Mouse (Mus musculus): ENCODE measurements around the gene Pdk2.
A peak's percentile ranks its signal among the peaks of the same experiment; 100 is the strongest.

The Pdk2 gene

DNA sequence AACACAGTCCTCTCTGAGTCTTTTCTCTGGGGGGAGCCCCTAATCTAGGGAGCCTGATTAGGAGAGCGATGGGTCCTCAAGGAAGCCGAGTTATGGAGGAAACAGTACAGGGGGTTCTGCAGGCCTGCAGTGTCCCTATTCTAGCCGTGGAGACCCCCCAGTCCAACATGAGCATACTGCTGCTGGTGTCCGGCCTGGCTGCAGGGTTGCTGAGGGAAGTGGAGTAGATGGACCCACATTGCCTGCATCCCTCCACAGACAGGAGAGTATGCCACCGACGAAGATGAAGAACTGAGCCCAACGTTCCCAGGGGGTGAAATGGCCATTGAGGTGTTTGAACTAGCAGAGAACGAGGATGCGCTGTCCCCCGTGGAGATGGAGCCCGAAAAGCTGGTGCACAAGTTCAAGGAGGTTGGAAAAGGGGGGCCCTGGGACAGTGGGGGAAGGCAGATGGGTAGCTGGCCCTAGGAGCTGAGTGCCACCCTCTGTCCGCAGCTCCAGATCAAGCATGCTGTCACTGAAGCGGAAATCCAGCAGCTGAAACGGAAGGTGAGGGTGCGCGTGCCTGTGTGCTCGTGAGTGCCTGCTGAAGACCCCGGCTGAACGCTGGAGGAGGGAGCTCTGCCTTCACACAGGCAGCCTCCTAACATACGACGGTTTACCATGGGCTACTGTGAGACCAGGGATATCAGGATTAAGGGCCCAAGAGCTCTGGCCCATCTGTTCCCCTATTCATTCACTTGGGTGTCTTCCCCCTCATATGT lies 39.4 kb downstream of the Pdk2 start:
- no peak for DNase-seq (ENCODE audit: low spot score)

DNA sequence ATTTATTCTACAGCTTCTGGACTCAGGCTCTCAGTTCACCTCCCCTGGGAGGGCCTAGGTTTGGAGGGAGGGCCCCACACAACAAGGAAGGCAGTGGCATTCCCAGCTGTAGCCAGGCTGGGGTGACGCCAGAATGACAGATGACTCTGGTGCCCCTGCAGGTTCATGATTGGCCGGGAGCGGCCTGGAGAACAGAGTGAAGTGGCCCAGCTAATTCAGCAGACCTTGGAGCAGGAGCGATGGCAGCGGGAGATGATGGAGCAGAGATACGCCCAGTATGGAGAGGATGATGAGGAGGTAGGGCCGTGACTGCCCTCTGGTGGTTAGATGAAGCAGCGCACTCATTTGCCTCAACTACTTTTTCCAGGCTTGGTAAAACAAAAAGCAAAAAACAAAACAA lies 40.1 kb downstream of the Pdk2 start:
- DNase-seq (ENCODE audit: low spot score): peak; percentile 88

DNA sequence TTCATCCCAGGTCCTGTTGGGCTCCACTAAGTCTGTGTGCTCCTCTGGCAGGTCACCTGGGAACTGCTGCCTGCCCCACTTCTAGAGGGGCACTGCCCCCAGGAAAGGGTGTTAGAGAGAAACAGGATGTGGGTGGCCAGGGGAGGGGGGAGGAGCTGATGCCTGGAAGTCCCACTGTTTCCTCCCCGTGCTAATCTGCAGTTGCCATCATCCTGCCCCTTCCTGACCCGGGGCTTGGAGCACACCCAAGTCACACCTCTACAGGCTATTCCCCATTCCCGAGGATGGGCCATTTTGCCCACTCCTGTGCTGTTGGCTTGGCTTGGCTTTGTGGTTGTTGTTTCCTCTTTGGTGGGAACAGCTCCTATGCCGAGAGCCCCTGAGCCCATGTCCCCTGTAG lies 40.6 kb downstream of the Pdk2 start:
- no peak for DNase-seq (ENCODE audit: low spot score)

DNA sequence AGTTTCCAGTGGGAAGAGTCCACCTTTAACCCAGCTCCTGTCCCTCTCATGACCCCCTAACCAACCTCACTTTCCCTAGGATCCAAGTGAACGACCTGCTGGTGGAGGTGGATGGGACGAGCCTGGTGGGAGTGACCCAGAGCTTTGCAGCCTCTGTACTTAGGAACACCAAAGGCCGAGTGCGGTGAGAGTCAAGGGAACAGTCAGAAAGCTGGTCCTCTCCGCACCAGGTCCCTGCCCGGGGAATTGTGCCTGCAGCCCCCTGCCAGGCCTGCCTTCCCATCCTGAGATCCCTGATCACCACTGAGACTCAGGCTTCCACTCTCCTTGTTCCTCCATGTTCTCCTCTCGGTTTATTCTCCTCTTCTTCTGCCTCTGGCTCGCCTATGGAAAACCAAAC lies 41.0 kb downstream of the Pdk2 start:
- no peak for DNase-seq (ENCODE audit: low spot score)

DNA sequence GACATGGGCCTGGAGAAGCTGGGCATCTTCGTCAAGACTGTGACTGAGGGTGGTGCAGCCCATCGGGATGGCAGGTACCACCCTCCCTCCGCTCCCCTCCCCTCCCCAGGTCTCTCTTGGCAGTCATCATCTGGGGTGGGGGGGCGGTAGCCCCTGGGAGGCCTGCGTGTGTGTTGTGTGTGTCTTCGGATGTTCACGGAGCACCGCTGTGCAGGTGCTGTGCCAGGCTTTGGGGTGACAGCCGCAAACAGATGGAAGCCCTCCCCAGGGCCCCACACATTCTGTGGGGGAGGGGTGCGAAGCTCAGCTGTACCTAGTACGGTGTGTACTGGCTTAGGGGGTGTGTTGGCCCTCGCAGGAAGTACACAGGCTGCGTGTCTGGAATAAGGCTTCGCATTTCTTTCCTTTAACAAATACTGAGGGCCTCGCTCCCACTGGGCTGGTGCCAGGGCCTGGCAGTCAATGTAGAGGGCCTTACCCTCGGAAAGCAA lies 43.1 kb downstream of the Pdk2 start:
- no peak for DNase-seq (ENCODE audit: low spot score)

DNA sequence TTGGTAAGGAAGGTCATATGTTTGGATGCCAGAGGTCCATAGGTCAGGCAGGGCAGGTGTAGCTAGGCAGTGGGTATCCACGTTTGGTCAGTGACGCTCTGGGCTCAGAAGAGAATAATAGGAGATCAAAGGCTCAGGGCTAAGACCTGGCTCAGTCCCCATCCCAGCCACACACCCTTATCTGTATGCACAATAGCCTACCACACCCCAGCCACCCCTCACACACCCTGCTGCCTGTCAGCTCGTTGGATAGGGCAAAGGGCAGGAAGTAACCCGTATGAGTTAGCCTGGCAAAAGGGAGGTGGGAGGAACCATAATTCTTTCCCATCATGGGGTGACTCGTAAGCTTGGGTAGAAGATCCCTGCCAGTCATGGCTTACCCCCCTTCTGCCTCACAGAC lies 43.6 kb downstream of the Pdk2 start:
- DNase-seq (ENCODE audit: low spot score): no peak

DNA sequence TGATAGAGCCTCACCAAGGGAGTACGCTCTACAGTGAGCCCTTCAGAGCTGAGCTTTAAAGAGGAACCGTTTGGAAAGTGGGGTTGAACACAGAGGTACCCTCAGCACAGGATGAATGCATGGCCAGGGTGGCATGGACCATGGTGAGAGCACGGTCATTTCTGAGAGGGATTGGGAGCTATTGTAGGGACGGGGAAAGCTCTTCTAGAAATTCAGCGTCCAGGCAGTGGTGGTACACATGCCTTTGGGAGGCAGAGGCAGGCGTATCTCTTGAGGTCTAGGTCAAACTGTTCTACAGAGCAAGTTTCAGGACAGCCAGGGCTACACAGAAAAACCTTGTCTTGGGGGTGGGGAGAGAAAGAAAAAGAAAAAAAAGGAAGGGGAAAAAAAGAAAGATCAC lies 44.2 kb downstream of the Pdk2 start:
- DNase-seq (ENCODE audit: low spot score): no peak

DNA sequence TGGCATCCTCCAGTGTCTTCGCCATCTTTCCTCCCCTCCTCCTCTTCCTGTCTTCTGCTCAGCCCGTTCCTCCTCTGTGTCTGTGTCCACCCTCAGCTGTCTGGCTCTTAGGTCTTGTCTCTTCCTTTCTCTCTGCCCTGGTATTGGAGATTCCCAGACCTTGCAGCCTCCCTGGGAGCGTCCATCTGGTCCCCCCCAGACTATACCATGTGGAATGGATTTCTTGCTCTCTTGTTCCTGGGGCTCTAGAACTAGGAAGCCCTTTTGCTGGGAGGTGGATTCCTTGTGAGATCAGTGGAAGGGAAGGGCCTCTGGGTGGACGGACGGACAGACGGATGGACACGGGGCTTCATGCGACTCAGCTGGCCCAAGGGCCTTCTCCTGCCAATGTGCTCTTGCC lies 45.1 kb downstream of the Pdk2 start:
- no peak for DNase-seq (ENCODE audit: low spot score)

DNA sequence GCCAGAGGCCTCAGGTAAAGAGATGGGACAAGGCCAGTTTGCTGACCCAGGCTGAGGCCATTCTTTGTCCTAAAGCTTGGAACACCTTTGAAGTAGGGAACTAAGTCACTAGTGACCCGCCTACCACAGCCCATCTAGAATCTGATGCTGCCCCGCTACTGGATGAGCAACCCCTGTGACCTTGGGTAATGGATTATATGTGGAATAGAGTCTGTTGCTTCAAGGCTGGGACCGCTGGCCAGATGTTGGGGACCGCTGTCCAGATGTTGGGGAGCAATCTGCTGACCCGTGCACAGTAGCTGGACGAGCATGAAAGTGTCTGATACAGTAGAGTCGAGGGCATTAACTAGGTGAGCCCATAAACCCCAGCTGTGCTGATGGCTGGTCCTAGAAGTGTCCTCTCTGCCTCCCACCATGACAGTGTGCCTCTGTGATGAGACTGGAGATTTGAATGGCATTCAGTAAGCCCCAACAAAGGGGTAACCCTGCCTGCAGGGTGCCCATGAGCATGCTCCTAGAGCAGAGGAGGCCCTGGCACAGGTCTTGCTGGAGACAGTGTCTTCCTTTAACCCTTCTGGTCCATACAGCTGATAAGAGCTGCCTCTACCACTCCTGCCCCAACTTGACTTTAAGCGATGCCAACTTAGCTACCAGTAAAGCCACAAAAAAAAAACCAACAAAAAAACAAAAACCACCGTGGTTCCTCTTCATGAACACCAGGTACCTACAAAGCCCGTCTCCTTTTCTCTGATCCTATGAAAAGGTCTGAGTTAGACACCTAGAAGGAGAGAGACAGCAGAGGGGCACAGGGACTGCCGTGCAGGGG lies 46.0 kb downstream of the Pdk2 start:
- DNase-seq (ENCODE audit: low spot score): no peak

DNA sequence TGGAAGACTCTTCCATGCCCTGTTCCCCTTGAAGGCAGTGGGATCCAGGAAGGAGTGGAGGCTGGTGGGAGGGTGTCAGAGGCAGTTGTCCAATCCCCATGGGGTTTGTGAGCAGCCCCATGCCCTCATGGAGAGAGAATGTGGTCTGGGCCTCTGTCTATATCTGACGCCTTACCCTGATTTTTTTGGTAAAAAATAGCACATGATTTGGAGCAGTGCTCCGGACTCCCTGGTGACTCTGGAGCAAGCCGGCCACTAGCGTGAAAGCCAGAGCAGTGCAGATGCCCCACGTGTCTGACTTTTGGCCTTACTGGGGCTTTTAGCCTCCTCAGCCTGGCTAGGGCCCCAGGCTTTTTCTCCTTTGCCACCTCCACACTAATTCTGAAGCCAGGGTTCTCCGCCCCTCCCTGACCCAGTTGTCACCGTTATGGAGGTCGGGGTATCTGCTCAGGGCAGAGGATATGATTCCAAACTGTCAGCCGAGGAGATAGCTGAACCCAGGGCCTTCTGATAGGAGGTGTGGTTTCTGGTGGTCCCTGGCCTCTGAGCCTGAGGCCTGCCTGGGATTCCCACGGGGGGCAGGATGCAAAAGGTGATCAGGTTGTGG lies 46.8 kb downstream of the Pdk2 start:
- DNase-seq (ENCODE audit: low spot score): no peak

DNA sequence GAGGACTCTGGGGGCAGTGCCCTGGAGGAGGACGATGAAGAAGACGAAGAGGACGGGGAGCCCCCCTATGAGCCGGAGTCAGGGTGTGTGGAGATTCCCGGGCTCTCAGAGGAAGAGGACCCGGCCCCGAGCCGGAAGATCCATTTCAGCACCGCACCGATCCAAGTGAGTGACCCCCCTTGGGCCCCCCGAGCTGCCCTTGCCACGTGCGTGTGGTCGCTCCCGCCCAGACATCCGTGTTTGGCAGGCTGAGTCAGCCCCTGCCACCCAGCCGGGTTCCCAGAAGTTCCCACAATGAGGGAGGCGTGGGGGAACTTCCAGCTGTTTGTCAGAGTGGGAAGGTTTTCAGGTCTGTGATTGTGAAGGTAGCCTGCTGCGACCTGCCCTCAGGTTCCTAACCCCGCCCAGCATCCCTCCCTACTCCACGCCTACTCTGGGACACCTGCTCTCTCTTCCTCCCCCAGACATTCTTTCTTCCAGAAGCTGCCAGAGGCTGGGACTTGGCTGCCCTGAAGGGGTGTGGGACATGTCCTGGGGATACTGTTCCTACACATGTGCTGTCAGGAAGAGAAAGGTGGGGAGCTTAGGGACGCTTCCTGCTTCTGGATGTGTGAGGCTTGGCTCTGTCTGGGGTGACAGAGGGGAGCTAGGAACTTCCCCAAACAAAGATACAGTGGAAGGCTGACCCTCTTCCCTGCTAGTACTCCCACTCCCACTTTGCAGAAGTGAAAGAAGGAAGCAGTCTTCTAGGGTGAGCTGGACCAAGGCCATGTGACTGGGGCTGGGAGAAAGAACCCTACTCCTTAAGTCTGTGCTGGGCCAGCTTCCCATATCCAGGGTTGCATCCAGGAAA lies 48.2 kb downstream of the Pdk2 start:
- DNase-seq (ENCODE audit: low spot score): no peak

DNA sequence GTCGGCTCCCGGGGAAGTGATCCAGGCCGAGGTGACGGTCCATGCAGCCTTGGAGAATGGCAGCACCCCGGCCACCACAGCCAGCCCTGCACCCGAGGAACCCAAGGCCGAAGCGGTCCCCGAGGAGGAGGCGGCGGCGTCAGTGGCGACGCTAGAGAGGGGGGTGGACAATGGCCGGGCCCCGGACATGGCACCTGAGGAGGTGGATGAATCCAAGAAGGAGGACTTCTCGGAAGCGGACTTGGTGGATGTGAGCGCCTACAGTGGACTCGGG lies 48.7 kb downstream of the Pdk2 start:
- no peak for DNase-seq (ENCODE audit: low spot score)

DNA sequence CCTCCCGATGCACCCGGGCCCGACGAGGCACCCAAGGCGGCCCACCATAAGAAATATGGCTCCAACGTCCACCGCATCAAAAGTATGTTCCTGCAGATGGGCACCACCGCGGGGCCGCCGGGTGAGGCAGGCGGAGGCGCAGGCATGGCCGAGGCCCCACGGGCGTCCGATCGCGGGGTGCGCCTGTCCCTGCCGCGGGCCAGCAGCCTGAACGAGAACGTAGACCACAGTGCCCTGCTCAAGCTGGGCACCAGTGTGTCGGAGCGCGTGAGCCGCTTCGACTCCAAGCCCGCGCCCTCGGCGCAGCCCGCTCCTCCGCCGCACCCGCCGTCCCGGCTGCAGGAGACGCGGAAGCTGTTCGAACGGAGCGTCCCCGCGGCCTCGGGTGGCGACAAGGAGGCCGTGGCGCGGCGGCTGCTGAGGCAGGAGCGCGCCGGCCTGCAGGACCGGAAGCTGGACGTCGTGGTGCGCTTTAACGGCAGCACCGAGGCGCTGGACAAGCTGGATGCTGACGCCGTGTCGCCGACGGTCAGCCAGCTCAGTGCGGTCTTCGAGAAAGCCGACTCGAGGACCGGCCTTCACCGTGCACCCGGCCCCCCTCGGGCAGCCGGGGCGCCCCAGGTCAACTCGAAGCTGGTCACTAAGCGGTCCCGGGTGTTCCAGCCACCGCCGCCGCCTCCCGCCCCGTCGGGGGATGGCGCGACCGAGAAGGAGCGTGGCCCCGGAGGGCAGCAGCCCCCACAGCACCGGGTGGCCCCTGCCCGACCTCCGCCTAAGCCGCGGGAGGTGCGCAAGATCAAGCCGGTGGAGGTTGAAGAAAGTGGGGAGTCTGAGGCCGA lies 49.3 kb downstream of the Pdk2 start:
- DNase-seq (ENCODE audit: low spot score): no peak

DNA sequence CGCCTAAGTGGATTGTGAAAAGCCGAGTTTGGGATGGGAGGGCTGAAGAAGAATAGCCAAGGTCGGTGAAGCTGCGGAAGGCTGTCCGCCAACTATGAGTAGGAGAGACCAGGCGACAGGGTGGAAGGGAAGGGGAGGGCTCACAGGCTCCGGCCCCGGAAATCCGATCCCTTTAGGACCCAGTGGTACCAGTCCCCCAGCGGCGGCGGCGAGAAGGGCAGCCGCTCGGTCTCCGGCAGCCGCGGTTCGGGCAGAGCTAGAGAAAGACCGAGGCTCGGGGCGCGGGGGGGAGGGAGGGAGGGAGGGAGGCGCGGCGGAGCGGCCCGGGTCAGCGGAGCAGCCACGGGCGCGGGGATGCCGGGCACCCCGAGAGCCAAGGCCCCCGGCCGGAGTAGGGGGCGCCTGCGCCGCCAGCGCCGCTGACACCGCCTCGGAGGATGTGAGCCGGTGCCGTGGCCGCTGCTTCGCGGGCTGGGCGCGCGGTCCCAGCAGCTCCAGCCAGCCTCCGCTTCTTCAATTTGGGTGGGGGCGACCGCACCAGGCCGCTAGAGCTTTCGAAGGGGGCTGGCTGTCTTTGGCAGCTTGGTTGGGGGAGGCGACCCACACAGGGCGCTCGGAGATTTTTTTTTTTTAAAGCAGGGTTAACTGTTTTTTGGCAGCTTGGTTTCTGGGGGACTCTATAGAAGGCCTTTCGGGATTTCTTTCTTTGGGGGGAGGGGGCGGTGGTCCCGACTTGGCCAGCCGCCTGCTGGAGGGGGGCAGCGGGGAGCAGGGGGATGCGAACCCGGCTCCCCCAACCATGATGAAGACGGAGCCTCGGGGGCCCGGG lies 50.2 kb downstream of the Pdk2 start, which contains the start of gene Ppp1r9b:
Gene Ppp1r9b (plus strand): TSS at position 287 of the 829 bp plus-strand sequence.
- peak; percentile 95 for DNase-seq (ENCODE audit: low spot score)

DNA sequence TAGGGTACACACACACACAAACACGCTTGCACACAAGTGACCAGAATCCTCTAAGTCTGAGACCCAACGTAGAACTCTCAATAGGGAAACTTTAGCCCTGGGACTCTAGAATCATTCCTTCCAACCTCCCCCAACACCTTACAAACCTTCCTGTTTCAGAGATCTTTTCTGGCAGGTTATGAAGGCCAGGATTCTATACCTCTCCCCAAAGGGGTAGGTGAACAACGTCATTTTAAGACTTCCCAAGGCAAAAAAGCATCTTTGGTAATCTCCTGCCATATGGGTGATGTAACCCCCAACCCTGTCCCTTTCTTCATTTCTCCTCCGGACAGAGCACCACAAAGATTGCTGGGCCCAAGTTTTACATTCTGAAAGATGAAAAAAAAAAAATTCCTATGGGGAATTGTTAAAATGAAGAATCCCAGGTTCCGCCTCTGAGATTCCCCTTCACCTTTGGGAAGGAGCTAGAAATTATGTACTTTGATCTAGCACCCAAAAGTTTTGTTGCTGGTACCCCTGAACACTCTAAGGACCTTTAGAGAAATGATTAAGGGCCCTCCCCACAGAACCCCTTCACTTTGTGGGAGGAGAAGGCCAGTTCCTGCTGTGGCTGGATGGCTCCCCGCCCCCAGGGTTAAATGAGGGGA lies 50.9 kb downstream of the Pdk2 start:
- DNase-seq (ENCODE audit: low spot score): no peak

DNA sequence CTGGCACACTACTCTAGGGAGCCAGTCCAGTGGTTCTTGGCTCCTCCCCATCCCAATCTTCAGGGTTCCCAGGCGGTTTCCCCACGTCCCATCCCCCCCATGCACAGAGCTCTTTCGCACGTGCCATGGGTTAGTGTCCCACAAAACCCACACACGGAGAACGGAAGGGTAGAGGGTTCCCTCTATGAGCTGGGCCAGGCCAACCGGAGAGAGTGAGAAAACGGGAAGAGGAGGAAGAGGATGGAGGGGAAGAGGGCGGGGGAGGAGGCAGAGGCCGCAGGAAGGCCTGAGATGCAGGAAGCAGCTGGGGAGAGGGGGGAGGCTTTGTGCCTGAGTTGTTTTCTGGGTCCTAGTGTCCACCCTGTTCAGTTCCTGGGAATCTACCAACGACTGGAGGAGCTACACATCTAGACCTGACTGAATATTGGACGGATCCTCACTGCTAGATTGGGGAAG lies 51.6 kb downstream of the Pdk2 start:
- peak; percentile 92 for DNase-seq (ENCODE audit: low spot score)

DNA sequence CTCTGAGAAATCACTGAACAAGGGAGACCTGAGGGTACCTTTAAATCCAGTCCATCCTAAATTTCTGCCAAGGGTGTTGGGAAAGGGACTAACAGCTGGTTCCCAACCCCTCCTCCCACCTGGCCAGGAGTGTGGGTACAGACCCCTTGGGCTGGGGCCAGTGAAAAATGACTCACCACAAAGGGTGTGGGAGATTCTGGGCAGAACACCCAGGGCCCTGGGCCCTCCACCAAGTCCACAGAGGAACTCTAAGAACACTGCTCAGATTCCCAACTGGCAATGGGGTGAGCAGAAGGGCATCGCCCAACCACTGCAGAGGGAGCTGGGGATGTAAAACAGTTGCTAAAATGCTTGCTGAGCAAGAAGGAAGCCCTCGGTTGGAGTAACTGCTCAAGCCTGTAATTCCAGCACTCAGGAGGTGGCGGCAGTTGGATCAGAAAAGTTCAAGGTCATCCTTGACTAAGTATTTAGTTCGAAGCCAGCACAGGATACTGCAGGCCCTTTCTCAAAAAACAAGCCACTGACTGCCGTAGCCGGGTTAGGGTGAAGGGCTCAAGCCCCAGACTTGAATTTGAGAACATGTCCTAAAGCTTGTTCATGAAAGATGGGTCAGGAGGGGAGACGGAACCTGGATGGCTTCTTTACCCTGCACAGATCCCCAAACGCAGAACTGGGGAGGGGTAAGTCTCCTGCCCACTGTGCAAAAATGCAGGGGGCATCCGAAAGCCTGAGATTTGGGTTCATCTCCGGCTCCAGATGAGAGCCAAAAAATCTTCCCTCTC lies 52.2 kb downstream of the Pdk2 start:
- DNase-seq (ENCODE audit: low spot score): no peak

DNA sequence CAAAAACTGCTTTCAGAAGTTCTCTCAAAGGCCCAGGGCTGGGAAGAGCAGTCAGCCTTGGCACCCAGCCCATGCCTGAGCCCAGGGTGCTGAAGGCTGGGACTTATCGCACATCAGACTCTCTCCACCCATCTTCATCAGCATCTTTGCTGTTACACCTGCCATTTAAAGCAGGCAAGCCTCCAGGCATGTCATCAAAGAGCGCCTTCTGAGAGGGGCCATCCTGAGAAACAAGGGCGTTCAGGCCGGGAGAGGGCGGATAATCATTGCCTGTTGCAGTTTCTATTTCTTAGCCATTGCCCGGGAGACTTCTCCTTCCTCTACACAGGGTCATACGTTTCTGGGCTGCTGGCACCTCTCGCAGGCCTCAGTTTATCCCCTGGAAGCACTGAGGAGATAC lies 53.3 kb downstream of the Pdk2 start:
- no peak for DNase-seq (ENCODE audit: low spot score)

DNA sequence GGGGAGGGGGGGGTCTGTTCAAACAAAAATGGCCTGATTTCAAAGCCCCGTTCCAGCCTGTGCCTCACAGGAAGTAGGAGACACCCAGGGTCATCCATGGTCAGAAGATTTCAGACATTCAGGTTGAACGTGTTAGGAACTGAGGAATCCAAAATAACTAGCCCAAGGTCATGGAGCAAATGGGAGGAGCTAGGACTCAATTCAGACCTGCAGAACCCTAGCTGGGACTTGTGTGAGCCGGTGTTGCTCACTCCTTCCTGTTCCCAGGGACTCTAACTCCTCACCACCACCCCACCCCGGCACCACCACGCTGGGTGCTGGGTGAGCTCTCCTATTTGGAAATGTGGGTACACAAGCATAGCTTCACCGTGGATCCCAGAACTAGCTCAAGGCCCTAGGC lies 53.8 kb downstream of the Pdk2 start:
- DNase-seq (ENCODE audit: low spot score): no peak
